Mouse (Mus musculus) megakaryocyte-erythroid progenitor cell, adult 5-6 weeks (primary cell): Measurements from ENCODE around the gene Gm5447. TPM values are rescaled to one million over a fixed set of nuclear protein-coding genes. Genes with fewer than 3 reads are reported as not detected.

Experiments
- ATAC-seq: replicated peaks from 2 replicates; pipeline ENCODE4 v1.8.0; 2016; ENCODE audit warnings: mild to moderate bottlenecking, inconsistent platforms; ENCODE audit not compliant: severe bottlenecking, poor library complexity, low FRiP score, low TSS enrichment
- total RNA-seq, 2 experiments: library from RNA; stranded (forward) in 1 of 2; stranded (reverse) in 1 of 2; fragments of 200-1000, 215-1000 nt in 1 of 2; fragments of >200 nt in 1 of 2; fragmentation: Nextera tagmentation in 1 of 2; gene quantifications; 2 replicates each; pipeline ENCODE4 v1.2.3; 2014 to 2017

Gene Gm5447
- total RNA-seq (2014; fragmentation: Nextera tagmentation) (not detected in 2 replicates), total RNA-seq (2017) (0.30 TPM in 1 of 2 replicates, not detected in the other)

- peak; percentile 87 for ATAC-seq
These were observed at the start of gene Gm5447, which contains the start of gene Exoc2 for GRCm38 (mm10) chr13:30973501-30974246. Gene Gm5447, plus strand, starts transcription at chr13:30974204. Gene Exoc2, minus strand, starts transcription at chr13:30974093.

GRCm38 (mm10) chr13:30924269-30924668 lies 49.7 kb upstream of the Gm5447 start:
- no peak for ATAC-seq

- ATAC-seq, result peak; percentile 66
These were observed 44.9 kb upstream of the Gm5447 start for GRCm38 (mm10) chr13:30929119-30929518.

- peak; percentile 82 for ATAC-seq
These were observed 42.4 kb upstream of the Gm5447 start for GRCm38 (mm10) chr13:30931613-30932012.

DNA sequence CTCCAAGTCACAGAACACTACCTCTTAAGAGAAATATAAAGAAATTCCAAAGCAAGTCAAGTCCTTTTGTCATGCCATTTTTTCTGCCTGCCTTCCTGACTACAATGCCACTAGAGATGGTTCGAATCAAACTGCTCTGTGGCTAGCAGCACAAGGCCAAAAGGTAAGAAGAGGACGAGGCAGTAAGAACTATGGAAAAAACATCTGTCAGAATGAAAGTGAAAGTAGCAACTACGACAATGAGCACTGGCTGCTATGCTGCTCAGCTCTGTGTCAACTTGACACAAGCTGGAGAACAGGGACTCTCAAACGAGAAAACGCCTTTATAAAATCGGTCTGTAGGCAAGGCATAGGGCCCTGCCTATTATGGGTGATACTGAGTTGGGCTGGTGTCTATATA lies 41.0 kb upstream of the Gm5447 start:
- ATAC-seq, result no peak

GRCm38 (mm10) chr13:30945788-30946187 lies 28.2 kb upstream of the Gm5447 start:
- no peak for ATAC-seq

DNA sequence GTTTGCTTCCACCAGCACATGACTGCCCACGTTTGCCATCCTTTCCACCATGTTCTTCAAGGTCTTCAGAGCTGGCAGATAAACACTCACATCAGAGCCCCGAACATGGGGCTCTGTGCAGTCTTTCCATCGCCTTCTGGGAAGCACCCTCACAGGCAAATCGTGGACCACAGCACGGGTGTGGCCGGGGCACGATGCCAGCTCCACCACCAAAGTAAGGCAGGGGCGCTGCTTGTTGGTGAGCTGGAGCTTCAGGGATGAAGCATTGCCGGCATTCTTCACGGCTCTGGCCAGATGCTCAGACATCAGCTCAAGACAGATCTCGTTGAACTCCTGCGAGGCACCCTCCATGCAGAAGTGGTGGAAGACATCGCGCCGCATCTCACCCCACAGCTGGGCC lies 26.9 kb upstream of the Gm5447 start:
- ATAC-seq, result peak; percentile 93

- ATAC-seq, result 0 out of 2 replicates have a peak, but pooled peaks have one; percentile 29
These were observed 26.5 kb upstream of the Gm5447 start, which contains the start of gene Hus1b for GRCm38 (mm10) chr13:30947540-30947939. Gene Hus1b, minus strand, starts transcription at chr13:30947759.

DNA sequence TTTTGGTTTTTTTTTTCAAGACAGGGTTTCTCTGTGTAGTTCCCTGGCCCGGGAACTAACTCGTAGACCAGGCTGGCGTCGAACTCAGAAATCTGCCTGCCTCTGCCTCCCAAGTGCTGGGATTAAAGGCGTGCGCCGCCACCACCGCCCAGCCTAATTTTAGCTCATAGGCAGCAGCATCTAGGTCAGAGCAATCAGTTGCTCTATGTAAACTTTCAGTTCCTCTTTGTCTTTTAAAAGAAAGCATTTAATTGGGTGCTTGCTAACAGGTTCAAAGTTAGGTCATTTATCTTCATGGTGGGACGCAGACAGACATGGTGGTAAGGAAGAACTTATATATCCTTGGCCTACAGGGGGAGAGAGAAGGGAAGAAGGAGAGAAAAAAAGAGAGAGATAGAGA lies 24.8 kb upstream of the Gm5447 start:
- no peak for ATAC-seq

GRCm38 (mm10) chr13:30952044-30952443 lies 22.0 kb upstream of the Gm5447 start:
- no peak for ATAC-seq

GRCm38 (mm10) chr13:30953580-30953979 lies 20.4 kb upstream of the Gm5447 start:
- ATAC-seq, result no peak

DNA sequence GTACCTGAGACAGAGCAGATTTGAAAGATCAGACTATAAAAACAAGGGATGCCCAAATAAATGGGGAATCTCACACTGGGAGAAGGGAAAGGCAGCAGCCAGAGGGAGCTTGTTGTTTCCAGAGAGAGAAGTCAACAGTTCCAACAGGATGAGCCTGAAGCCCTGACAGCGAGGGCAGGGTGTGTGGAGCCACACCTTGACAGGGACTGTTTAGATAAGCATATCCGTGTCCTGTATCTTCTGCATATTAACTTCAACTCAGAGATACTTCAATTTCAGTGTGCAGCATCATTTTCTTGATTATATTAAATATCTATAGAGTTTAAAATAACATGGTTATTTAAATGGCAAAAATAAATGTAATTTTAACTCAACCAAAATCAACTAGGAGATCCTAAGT lies 13.3 kb upstream of the Gm5447 start:
- ATAC-seq, result peak; percentile 76

DNA sequence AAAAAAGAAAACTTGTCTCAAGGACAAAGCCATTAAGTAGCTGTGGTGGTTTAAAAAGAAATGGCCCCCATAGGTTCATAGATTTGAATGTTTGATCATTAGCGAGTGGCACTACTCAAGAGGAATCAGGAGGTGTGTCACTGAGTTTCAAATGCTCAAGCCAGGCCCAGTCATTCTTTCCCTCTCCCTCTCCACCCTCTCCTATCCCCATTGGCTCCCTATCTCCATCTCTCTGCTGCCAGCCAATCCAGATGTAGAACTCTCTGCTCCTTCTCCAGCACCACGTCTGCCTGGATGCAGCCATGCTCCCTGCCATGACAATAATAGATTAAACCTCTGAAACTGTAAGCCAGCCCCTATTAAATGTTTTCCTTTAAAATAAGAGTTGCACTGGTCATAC lies 12.1 kb upstream of the Gm5447 start:
- 0 out of 2 replicates have a peak, but pooled peaks have one; percentile 41 for ATAC-seq

GRCm38 (mm10) chr13:30966507-30966911 lies 7.5 kb upstream of the Gm5447 start:
- ATAC-seq, result no peak

DNA sequence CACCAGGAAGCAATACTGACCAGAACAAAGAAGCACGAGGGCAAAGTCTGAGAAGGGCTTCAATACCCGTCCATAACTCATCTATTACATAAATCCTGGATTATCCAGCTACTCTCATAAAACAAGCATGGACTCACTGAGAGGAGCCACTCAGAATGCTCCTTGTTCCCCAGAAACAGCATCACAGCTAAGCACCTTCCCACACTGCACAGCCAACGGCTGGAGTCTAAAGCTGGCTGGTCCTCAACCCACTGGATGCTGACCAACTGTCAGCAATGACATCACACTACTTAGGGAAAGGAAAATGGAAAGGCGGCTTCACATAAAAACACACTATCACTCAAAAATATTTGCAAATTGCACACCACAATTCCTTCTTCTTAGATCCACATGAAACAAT lies 5.7 kb upstream of the Gm5447 start:
- ATAC-seq, result no peak

GRCm38 (mm10) chr13:30971047-30971446 lies 3.0 kb upstream of the Gm5447 start:
- no peak for ATAC-seq

GRCm38 (mm10) chr13:30972102-30972501 lies 1.9 kb upstream of the Gm5447 start:
- ATAC-seq, result peak; percentile 59

DNA sequence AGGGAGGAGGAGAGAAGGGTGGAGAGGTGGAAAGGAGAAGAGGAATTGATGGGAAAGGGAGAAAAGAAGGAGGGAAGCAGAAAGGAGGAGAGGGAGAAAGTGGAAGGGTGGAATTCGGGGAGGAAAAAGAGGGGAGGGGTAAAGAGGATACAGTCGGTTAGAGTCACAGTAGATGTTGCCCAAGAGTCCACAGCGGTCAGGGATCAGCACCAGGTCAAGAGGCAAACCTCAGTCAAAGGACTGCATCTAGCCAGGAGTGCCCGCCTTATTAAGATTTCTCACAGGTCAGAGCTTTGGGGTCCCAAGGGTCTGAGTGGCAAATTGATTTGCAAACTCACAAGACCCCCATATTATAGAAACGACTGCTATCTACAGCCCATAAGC lies 235 bp downstream of the Gm5447 start:
- no peak for ATAC-seq

- no peak for ATAC-seq
These were observed 2.6 kb downstream of the Gm5447 start for GRCm38 (mm10) chr13:30976536-30977084.

DNA sequence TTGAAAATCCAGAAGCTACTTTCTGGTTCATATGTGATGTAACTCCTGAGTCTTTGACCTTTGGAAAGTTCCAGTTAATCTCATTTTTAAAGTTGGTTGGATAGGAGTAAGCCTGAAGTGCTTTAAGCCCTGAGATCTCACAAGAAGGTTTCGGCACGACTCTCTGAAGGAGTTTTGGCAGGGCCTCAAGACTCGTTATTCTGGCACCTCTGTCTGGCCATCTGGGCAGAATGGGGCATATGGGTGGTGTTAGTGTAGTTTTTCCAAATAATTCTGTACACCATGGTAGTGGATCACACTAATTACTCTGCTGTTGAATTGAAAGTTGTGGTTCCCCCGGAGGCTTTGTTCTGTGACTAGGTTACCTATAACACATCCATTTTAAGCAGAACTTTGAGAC lies 4.2 kb downstream of the Gm5447 start:
- no peak for ATAC-seq

GRCm38 (mm10) chr13:30981666-30982065 lies 7.7 kb downstream of the Gm5447 start:
- peak; percentile 97 for ATAC-seq
